Mouse (Mus musculus) heart, postnatal 14 days (tissue): ENCODE results near the gene Endou. TPM values are rescaled to one million over a fixed set of nuclear protein-coding genes. Genes with fewer than 3 reads are reported as not detected.

ENCODE experiments used
- DNase-seq, 2 experiments: peaks; one replicate each; pipeline ENCODE4 v3.0.0; 2021 to 2022
- intact Hi-C: fragments of 180-260 bp; cut with DNase I; formaldehyde crosslinking; loops from one replicate; pipeline ENCODE4 v1.15.1; 2025
- total RNA-seq, 2 experiments: library from RNA; stranded (reverse); gene quantifications; 2 replicates each; pipeline ENCODE4 v1.2.3; 2021

The Endou gene
- total RNA-seq, 2 experiments from 2014 or later = 1.8 to 4.9 TPM

- intact Hi-C loops = no loop called here
- no peak for DNase-seq
These were observed 29.8 kb upstream of the Endou start for GRCm38 (mm10) chr15:97760952-97761351.

GRCm38 (mm10) chr15:97760006-97760405 is 28.9 kb upstream of the Endou start:
- intact Hi-C loops = no loop called here
- no peak for DNase-seq

GRCm38 (mm10) chr15:97755361-97755760 is 24.2 kb upstream of the Endou start:
- no peak for DNase-seq
- intact Hi-C loops = no loop called here

DNA sequence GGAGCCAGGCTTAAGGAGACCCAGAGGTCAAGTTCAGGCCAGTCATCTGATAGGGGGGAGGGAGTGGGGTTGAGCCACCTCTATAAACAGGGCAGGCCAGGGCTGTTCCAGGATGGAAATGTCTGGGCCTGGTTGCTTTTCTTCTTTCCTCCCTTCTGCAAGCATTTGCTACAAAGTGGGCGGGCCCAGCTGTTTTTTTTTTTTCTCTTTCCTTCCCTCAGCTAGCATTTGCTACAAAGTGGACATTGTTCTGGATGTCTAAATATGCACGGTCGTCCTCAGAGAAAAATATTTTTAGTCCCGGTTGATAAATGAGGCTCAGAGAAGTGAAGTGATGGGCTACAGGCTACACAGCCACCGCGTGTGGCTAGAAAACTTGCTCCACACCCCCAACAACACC is 23.3 kb upstream of the Endou start:
- no peak for DNase-seq
- intact Hi-C loops = no loop called here

DNA sequence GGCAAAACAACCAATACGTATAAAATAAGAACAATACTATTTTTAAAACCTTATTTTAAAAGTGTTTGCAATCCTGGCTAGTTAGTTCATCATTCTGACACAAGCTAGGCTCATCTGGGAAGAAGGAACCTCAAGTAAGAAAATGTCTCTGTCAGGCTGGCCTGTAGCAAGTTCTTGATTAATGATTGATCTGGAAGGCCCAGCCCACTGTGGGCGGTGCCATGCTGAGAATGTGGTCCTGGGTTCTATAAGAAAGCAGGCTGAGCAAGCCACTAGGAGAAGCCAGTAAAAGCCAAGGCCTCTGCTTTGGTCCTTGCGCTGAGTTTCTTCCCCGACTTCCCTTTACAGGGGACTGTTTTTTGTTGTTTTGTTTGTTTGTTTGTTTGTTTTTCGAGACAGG is 21.4 kb upstream of the Endou start:
- no peak for DNase-seq
- intact Hi-C loops = no loop called here

DNA sequence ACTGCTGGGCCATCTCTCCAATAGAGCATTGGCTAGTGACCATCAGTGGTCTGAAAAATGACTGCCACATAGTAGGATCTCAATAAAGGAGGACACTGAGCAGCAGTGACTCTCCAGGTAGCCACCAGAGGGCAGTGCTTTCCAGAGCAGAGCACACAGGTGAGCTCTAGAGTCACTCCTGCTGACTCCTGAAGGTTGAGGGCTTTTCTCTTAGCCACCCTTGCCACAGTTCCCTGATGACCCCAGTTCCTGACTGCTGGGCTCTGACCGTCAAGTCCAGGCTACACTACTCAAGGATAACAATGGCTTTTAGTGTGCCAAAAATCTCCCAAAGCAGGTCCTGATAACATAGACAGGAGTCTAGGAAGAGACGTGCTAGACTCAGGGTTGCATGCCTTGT is 20.5 kb upstream of the Endou start:
- intact Hi-C loops = loop anchor here (2.0 kb wide), 1 partner anchor 25 kb away; no protein-coding TSS in a partner anchor
- no peak for DNase-seq

DNA sequence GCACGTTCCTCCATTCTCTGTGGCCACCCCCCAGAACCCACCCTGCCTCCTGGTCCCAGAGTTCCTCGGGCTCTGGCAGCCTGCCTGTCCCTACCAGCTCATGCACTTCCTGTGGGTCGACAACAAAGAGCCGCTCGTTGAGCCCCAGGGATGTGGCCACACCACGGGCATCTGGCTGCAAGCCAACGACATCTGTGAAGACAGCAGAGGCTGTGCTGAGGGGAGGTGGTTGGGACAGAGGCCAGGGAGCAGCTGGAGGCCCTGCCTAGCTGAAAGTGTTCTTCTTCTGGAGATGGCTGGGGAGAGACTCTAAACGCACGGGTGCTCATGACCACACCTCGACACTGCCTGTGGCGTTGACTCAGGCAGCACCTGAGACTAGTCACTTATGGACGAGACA is 19.6 kb upstream of the Endou start:
- peak; percentile 64 for DNase-seq
- intact Hi-C loops = loop anchor here (2.0 kb wide), 1 partner anchor 26 kb away; no protein-coding TSS in a partner anchor

- intact Hi-C loops = loop anchor here (2.0 kb wide), 1 partner anchor 27 kb away; no protein-coding TSS in a partner anchor
- no peak for DNase-seq
These were observed 18.7 kb upstream of the Endou start for GRCm38 (mm10) chr15:97749841-97750240.

- no peak for DNase-seq
- intact Hi-C loops = no loop called here
These were observed 18.3 kb upstream of the Endou start for GRCm38 (mm10) chr15:97749397-97749796.

- DNase-seq = no peak
- intact Hi-C loops = no loop called here
These were observed 17.8 kb upstream of the Endou start for GRCm38 (mm10) chr15:97748964-97749363.

- intact Hi-C loops = no loop called here
- no peak for DNase-seq
These were observed 17.2 kb upstream of the Endou start for GRCm38 (mm10) chr15:97748309-97748708.

GRCm38 (mm10) chr15:97747486-97747885 is 16.3 kb upstream of the Endou start:
- intact Hi-C loops = no loop called here
- DNase-seq = no peak

GRCm38 (mm10) chr15:97746748-97747147 is 15.6 kb upstream of the Endou start:
- DNase-seq = no peak
- intact Hi-C loops = no loop called here

GRCm38 (mm10) chr15:97746278-97746677 is 15.1 kb upstream of the Endou start:
- no peak for DNase-seq
- intact Hi-C loops = no loop called here

GRCm38 (mm10) chr15:97745331-97745730 is 14.2 kb upstream of the Endou start:
- peak; percentile 79 to 84 for DNase-seq
- intact Hi-C loops = no loop called here

DNA sequence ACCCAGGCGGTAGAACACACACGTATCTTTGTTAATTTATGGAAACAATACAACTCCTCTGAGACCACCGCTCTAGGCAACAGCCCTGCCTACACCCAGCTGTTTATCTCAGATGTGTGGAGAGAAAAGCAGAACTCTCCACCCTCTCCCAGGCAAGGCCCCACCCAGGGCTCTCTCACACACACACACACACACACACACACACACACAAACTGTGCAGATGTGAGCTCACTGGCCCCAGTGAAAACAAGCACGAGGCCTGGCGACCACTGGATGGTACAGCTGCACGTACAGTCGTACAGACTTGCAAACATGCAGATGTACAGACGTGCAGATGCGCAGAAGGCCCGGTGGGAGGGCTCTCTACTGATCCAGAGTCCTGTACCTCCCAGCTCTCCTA is 13.8 kb upstream of the Endou start:
- intact Hi-C loops = no loop called here
- DNase-seq = peak in 1 of 2 experiments; percentile 48

- DNase-seq = no peak
- intact Hi-C loops = no loop called here
These were observed 12.9 kb upstream of the Endou start for GRCm38 (mm10) chr15:97743961-97744525.

GRCm38 (mm10) chr15:97743210-97743609 is 12.1 kb upstream of the Endou start:
- intact Hi-C loops = no loop called here

GRCm38 (mm10) chr15:97742600-97742999 is 11.5 kb upstream of the Endou start:
- intact Hi-C loops = no loop called here
- no peak for DNase-seq

More at GRCm38 (mm10) chr15:97743210-97743609, 12.1 kb upstream of the Endou start:
- no peak for DNase-seq

DNA sequence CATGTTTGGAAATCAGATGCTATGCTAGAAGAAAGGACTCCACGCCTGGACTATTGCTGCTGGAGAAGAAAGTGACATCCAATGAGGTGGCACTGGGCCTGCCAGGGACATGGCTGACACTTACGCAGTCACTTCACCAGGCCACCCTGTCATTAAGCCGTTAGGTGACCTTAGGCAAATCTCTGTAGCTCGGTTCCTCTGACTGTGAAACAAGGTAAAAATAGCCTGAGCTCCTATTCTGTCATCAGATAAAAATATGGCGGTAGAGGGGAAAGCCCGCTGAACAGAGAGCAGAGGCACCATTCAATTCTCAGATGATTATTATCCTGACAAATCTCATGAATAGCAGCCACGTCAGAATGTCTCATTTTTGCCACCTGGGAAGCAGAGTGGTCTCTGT is 10.9 kb upstream of the Endou start:
- no peak for DNase-seq
- intact Hi-C loops = no loop called here

DNA sequence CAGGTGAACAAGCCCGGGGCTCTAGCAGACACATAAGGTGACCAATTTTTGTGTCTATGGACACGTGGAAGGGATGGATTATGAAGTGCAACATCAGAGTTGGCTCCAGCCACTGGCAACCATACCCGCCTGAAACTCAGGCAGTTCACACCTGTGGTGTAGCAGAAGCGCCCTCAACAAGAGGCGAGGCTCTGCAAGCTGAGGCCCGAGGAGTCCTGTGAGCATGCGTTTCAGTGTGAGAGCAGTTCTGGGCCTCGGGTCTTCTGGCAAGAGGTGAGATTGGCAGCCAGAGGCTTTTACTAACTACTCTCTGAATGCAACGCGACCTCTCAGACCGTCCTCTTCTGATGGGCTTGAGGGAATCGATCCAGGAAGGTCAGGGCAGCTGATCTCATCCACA is 10.5 kb upstream of the Endou start:
- no peak for DNase-seq
- intact Hi-C loops = no loop called here

GRCm38 (mm10) chr15:97740283-97740732 is 9.2 kb upstream of the Endou start:
- intact Hi-C loops = no loop called here
- DNase-seq = no peak

- no peak for DNase-seq
- intact Hi-C loops = no loop called here
These were observed 7.8 kb upstream of the Endou start for GRCm38 (mm10) chr15:97738923-97739322.
